Mouse (Mus musculus) erythroblast, embryonic 14.5 days (primary cell): ENCODE results near the gene Gm42715.

Experiments used
- GATA1 ChIP-seq: IDR thresholded peaks from 2 replicates; pipeline ENCODE4 v1.6.1; 2012; ENCODE audit warnings: low read length, inconsistent platforms, mixed read lengths
- TAL1 ChIP-seq: IDR thresholded peaks from 3 replicates; pipeline ENCODE4 v1.6.1; 2012; ENCODE audit warnings: low read length, inconsistent platforms, mixed read lengths

DNA sequence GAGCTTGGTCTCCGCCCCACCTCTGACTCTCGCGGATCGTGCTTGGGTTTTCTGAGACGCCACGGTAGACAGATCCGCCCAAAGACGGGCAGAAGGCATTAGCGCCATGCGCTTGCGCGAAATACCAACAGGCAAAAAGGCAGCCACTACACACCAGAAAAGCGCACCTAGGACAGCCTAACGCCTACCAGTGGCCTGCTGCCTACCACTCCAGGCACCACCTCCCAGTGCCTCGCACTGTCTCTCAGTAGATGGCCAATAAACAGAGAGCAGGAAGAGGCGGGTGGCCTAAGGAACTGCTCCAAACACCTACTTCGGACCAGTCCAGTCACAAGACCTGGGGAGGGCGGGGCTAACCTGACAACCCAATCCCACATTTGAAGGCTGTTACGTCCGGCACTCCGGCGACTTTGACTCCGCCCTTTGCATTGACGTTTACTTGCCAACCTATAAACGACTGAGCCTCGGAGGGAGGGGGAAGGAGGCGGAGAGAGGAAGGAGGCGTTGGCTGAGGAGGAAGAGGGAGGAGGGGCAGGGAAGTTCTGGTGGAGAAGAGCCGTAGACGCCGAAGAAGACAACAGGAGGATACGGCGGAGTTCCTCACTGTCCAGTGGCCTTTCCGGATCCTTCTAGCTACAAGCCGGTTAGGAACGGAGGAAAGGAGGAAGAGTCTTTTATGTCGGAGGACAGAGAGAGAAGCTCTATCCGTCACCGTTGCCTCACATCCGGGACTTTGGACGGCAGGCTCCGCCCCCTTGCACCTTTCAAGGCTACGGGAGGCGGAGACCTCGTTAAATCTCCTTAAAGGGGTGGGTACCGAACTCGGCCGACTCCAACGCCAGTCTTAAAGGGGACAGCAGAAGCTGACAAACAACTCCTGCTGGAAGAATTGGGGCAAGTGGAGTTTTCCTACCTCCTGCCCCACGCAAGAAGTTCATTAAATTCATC, 41.4 kb upstream of the Gm42715 start:
- TF ChIP-seq TAL1 (no peak), GATA1 (no peak)
